Mouse (Mus musculus) heart, embryonic 16.5 days (tissue): ENCODE data around the gene Obp2b. TPM values are rescaled to one million over a fixed set of nuclear protein-coding genes. Genes with fewer than 3 reads are reported as not detected.

Experiments
- ATAC-seq: fragments of 200-750 bp; cut with Nextera tagmentation; replicated peaks from 2 replicates; pipeline ENCODE4 v1.8.0; 2017; ENCODE audit warnings: moderate number of reproducible peaks; ENCODE audit not compliant: insufficient read depth, low FRiP score; ENCODE audit errors: extremely low read depth
- H3K27ac ChIP-seq: fragments of 300-500 bp; sonication (generic); 2 replicates; pipeline ENCODE4 v1.5.1; 2014; ENCODE audit warnings: mild to moderate bottlenecking, low read length, control low read depth, moderate library complexity
- H3K27me3 ChIP-seq: fragments of 300-500 bp; sonication (generic); 2 replicates; pipeline ENCODE4 v1.6.1; 2014; ENCODE audit warnings: low read length, mixed read lengths; ENCODE audit not compliant: control insufficient read depth, insufficient read depth
- H3K36me3 ChIP-seq: fragments of 300-500 bp; sonication (generic); 2 replicates; pipeline ENCODE4 v1.6.1; 2014; ENCODE audit not compliant: control insufficient read depth, insufficient read depth
- H3K4me1 ChIP-seq: fragments of 300-500 bp; sonication (generic); 2 replicates; pipeline ENCODE4 v1.6.1; 2014; ENCODE audit warnings: low read length, mixed read lengths; ENCODE audit not compliant: control insufficient read depth, insufficient read depth
- H3K4me2 ChIP-seq: fragments of 300-500 bp; sonication (generic); 2 replicates; pipeline ENCODE4 v1.6.1; 2014; ENCODE audit warnings: low read depth, mild to moderate bottlenecking, control low read depth, low read length
- H3K4me3 ChIP-seq: fragments of 300-500 bp; sonication (generic); 2 replicates; pipeline ENCODE4 v1.5.1; 2014; ENCODE audit warnings: mild to moderate bottlenecking, control low read depth, low read length
- H3K9ac ChIP-seq: fragments of 300-500 bp; sonication (generic); 2 replicates; pipeline ENCODE4 v1.6.1; 2014; ENCODE audit warnings: low read length, control low read depth
- H3K9me3 ChIP-seq: fragments of 300-500 bp; sonication (generic); replicated peaks from 2 replicates; pipeline ENCODE4 v1.6.1; 2016; ENCODE audit warnings: low read length; ENCODE audit not compliant: control insufficient read depth
- WGBS: fragments of 180-500 bp; shearing (Covaris S2); extraction: QIAGEN DNeasy Blood & Tissue Kit; methylation state at CpG from one replicate; pipeline ENCODE4 v1.1.7; 2014; 5-methylcytosine and 5-hydroxymethylcytosine counted together
- polyA plus RNA-seq: library from polyadenylated mRNA; unstranded; fragments of >200 nt; fragmentation: Nextera tagmentation; extraction: Ambion mirVana; gene quantifications from 2 replicates; pipeline ENCODE4 v1.2.1, GENCODE M21; 2015

Gene Obp2b
- polyA plus RNA-seq, 1 experiment from 2014 or later = not detected

GRCm38 (mm10) chr2:25789092-25789491, 52.3 kb downstream of the Obp2b start:
- H3K36me3 ChIP-seq = no peaks in the 10 kb centered on the region
- H3K4me1 ChIP-seq = no peaks in the 10 kb centered on the region
- 66% methylated on average over 3 of the region's 3 CpGs for WGBS
- H3K27me3 ChIP-seq = peaks cover 2% of the 10 kb centered on the region; the same call in 1 of the 2 replicates
- H3K27ac ChIP-seq = no peak overlapping the region
- H3K9ac ChIP-seq = no peak overlapping the region
- ATAC-seq = no peak
- no peaks in the 10 kb centered on the region for H3K9me3 ChIP-seq
- no peak overlapping the region for H3K4me2 ChIP-seq
- no peak overlapping the region for H3K4me3 ChIP-seq

Other genes with a start within 250 kb of the Obp2b start
- not detected in 2 replicates for gene Lcn12, start 243.1 kb upstream of the Obp2b start, polyA plus RNA-seq
- gene Fbxw5, start 236.3 kb upstream of the Obp2b start, polyA plus RNA-seq = 92.1 and 97.8 TPM in 2 replicates
- 3.9 and 4.3 TPM in 2 replicates for gene C8g, start 235.3 kb upstream of the Obp2b start, polyA plus RNA-seq
- 27.0 and 27.3 TPM in 2 replicates for gene Traf2, start 190.1 kb upstream of the Obp2b start, polyA plus RNA-seq
- 288 and 303 TPM in 2 replicates for gene Edf1, start 179.2 kb upstream of the Obp2b start, polyA plus RNA-seq
- gene Mamdc4, start 162.2 kb upstream of the Obp2b start, polyA plus RNA-seq = 2.7 and 19.0 TPM in 2 replicates
- gene Phpt1, start 161.8 kb upstream of the Obp2b start, polyA plus RNA-seq = 180 and 190 TPM in 2 replicates
- 0.05 and 0.10 TPM in 2 replicates for gene Ajm1, start 155.3 kb upstream of the Obp2b start, polyA plus RNA-seq
- 42.7 and 48.9 TPM in 2 replicates for gene Rabl6, start 128.5 kb upstream of the Obp2b start, polyA plus RNA-seq
- gene Ccdc183, start 119.3 kb upstream of the Obp2b start, polyA plus RNA-seq = 0.07 and 0.11 TPM in 2 replicates
- 20.0 and 25.6 TPM in 2 replicates for gene Tmem141, start 115.0 kb upstream of the Obp2b start, polyA plus RNA-seq
- 3.6 and 6.3 TPM in 2 replicates for gene Fcna, start 109.0 kb upstream of the Obp2b start, polyA plus RNA-seq
- gene Lcn8, start 83.9 kb upstream of the Obp2b start, polyA plus RNA-seq = not detected in 2 replicates
- not detected in 2 replicates for gene Lcn5, start 79.1 kb upstream of the Obp2b start, polyA plus RNA-seq
- gene Lcn6, start 60.2 kb upstream of the Obp2b start, polyA plus RNA-seq = not detected in 2 replicates
- gene Lcn10, start 54.3 kb upstream of the Obp2b start, polyA plus RNA-seq = not detected in 2 replicates
- gene Obp2a, start 37.0 kb upstream of the Obp2b start, polyA plus RNA-seq = not detected in 2 replicates
- gene Bmyc, start 30.3 kb upstream of the Obp2b start, polyA plus RNA-seq = 42.3 and 45.4 TPM in 2 replicates
- gene Lcn3, start 28.6 kb downstream of the Obp2b start, polyA plus RNA-seq = not detected in 2 replicates
- not detected in 2 replicates for gene Lcn11, start 40.0 kb downstream of the Obp2b start, polyA plus RNA-seq
- gene Gm13539, start 45.2 kb downstream of the Obp2b start, polyA plus RNA-seq = 0.26 TPM in 1 of 2 replicates, not detected in the other
- not detected in 2 replicates for gene Glt6d1, start 78.8 kb downstream of the Obp2b start, polyA plus RNA-seq
- gene Lcn9, start 86.1 kb downstream of the Obp2b start, polyA plus RNA-seq = not detected in 2 replicates
- gene Sohlh1, start 110.2 kb downstream of the Obp2b start, polyA plus RNA-seq = not detected in 2 replicates
- gene Kcnt1, start 126.7 kb downstream of the Obp2b start, polyA plus RNA-seq = 0.13 TPM in 1 of 2 replicates, not detected in the other
- gene Camsap1, start 246.3 kb downstream of the Obp2b start, polyA plus RNA-seq = 6.0 and 8.9 TPM in 2 replicates